Mouse (Mus musculus): ENCODE results near the gene Stap2.

The Stap2 gene

DNA sequence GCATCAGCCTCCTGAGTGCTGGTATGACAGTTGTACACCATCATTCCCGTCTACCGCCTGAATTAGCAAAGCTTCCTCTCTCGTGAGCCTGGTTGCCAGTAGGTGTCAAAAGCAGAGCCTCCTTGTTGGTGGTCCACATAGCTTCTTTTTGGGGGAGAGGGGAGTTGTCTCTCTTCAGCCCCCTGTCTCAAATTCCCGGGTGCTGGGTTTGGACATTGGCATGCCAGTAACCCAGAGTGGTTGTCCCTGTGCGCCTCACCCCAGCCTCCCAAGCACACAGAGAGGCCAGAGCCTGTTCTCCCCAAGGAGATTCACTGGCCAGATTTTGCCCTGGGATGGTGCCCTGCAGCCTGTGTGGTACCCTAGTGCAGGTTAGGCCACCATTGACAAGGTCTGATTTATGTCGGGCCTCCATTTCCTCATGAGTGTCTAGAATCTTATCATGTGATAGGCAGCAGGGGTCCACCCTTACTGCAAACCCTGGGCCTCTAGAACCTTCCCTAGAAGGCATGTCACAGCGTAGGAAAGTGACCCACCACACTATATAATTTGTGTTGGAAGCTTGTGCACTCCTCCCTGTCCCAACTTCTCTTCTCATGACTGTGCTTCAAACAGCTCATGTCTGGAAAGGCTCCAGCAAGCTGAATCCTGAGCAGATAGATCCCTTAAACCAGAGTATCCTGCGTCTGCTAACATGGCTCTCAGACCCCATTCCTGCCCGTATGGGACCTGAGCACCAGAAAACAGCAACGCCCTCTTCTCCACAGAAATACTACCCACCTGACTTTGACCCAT, 45.2 kb downstream of the Stap2 start:
- no peak for DNase-seq (ENCODE audit: extremely low read depth, low read depth, low spot score)

- peak; percentile 67 for DNase-seq (ENCODE audit: extremely low read depth, low read depth, low spot score)
These were observed 46.3 kb downstream of the Stap2 start, which contains the start of gene Yju2 for GRCm38 (mm10) chr17:55958918-55959728. Gene Yju2 (plus strand): TSS chr17:55959099.

DNA sequence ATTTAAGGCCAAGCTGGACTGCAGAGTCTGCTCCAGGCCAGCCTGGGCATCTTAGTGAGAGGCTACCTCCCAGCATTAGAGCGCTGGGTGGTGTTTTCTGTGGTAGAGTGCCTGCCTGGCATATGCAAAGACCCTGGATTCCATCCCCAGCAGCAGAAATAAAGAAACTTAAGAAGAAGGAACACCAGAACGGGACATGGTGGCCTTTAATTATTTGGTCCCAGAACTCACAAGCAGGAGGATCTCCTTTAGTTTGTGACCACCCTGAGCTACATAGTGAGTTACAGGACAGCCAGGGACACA, 46.8 kb downstream of the Stap2 start:
- no peak for DNase-seq (ENCODE audit: extremely low read depth, low read depth, low spot score)

DNA sequence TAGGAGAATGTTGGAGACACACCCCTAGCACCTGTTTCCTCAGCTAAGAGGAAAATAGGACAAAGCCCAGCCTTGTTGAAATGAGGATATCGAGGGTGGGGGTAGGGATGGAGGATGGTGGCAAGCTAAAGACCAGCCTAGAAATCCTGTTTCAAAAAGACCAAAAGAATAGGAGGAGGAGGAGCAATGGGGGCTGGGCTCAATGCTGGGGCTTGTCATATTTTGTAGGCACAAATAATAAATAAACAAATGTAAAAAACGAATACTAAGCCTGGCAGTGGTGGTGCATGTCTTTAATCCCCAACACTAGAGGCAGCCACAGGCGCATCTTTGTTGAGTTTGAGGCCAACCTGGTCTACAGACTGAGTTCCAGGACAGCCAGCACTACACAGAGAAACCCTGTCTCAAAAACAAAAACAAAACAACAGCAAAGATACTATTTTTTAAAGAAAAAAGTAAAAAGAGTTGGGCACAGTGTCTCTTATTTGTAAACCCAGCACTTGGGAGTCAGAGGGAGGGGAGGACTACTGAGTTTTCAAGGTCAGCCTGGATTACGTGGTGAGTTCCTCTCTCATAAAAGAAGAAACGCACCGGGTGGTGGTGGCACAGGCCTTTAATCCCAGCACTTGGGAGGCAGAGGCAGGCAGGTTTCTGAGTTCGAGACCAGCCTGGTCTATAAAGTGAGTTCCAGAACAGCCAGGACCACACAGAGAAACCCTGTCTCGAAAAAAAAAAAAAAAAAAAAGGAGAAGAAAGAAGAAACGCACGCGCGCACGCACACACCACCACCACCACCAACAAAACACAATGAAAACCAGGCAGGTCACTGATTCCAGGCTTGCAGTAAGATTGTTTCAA, 47.4 kb downstream of the Stap2 start:
- DNase-seq (ENCODE audit: extremely low read depth, low read depth, low spot score), result no peak

GRCm38 (mm10) chr17:55957168-55957567, 48.2 kb downstream of the Stap2 start:
- no peak for DNase-seq (ENCODE audit: extremely low read depth, low read depth, low spot score)

DNA sequence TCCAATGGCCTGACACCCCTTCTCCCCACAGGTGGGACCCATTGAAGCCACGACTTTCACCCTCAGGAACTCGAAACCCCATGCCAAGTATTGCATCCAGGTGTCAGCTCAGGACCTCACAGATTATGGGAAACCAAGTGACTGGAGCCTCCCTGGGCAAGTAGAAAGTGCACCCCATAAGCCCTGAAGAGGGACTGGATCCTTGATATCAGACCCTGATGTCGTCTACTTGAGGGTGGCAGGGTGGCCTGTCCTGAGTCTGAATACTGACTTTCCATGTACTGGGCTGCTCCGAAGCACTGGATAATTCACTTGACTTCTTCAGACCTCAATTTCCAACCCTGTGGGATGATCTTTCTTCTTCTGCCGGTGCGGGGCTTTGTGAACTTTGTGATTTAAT, 48.8 kb downstream of the Stap2 start:
- DNase-seq (ENCODE audit: extremely low read depth, low read depth, low spot score), result no peak

DNA sequence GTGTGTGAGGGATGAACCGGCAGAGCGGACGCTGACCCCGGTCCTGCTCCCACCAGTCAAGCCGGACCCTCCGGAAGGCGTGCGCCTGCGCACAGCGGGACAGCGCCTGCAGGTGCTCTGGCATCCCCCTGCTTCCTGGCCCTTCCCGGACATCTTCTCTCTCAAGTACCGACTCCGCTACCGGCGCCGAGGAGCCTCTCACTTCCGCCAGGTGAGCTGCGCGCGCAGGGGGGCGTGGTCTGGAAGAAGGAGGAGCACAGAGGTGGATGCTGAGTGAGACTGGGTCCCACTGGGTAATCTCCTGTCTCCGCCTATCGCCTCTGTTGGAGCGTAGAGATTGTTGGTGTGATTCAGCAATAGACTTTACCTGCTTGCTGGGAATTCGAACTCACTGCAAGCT, 49.3 kb downstream of the Stap2 start:
- no peak for DNase-seq (ENCODE audit: extremely low read depth, low read depth, low spot score)

DNA sequence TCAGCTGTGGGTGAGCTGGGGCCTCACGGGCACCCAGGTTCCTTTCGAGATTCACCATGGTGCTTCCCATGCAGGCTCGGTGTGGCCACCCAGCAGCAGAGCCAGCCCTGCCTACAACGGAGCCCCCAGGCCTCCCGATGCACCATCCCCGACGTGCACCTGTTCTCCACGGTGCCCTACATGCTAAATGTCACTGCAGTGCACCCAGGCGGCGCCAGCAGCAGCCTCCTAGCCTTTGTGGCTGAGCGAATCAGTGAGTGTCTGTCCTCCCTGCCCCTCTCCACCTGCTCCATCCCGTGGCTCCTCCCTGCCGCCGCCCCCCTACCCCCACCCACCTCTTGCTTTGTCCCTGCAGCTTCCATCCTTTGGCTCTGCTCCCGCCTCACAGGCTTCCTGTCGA, 51.2 kb downstream of the Stap2 start:
- no peak for DNase-seq (ENCODE audit: extremely low read depth, low read depth, low spot score)

GRCm38 (mm10) chr17:55953751-55954150, 51.6 kb downstream of the Stap2 start:
- DNase-seq (ENCODE audit: extremely low read depth, low read depth, low spot score), result no peak

DNA sequence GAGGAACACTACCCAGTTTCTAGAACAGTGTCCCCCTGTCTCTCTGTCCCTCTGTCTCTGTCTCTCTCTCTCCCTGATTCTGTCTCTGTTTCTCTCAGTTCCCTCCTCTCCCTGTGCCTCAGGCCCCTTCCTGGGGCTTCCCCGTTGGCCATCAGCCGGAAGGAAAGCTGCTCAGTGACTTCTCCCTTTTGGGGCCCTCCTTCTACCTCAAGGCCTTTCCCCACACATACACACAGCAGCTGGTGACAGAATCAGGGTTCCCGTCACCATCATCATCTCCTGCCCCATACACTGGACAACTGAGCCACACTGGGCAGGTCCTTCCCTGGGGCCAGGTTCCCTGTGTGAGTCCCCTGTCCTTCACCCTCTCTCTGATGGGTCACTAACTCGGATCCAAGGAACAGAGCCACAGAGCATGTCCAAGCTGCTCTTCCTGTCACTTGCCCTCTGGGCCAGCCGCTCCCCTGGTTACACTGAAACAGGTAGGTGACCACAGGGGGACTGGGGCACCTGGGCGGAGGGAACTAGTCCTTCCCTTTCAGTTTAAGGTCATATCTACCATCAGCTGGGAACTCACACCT, 52.8 kb downstream of the Stap2 start, which contains the start of gene Ebi3:
TSS of gene Ebi3 (plus strand) at position 194 of the 581 bp plus-strand sequence.
- DNase-seq (ENCODE audit: extremely low read depth, low read depth, low spot score), result no peak

DNA sequence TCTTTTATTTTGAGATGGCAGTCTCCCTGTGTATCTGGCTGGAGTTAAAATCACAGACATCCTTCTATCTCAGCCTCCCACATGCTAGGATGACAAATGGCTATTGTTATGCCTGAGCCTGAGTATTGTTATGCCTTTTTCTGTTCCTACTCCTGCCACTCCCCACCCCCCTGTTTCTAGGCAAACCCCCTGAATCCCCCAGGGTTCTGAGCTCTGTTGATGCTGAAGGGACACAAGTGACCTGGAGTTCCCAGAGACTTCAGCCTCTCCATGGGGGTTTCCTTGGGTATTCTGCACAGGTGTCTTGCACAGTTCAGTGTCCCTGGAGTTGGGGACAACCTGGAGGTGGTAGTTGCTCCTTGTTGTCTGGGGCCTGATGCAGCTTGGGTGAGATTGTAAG, 53.3 kb downstream of the Stap2 start:
- DNase-seq (ENCODE audit: extremely low read depth, low read depth, low spot score), result no peak

- no peak for DNase-seq (ENCODE audit: extremely low read depth, low read depth, low spot score)
These were observed 54.8 kb downstream of the Stap2 start for GRCm38 (mm10) chr17:55950601-55951000.

DNA sequence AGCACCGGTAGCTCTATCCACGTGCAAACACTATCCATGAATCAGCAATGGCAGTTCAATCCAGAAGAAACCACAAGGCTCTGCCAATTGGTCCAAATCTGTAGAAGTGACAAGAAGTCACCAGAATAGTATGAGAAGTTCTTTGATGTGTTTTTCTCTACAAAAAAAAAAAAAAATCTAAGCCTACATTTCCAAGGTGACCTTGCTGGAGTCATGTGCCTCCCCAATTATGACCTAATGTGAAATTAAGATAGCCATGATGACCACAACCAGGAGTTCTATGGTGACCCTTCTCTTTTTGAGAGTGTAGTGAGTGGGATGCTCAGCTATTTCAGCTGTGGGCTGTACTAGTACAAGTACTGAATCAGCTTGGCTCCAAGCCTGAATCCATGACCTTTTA, 56.0 kb downstream of the Stap2 start, which contains the start of gene Zfp119b:
TSS of gene Zfp119b (minus strand) at position 101 of the 400 bp plus-strand sequence.
- DNase-seq (ENCODE audit: extremely low read depth, low read depth, low spot score), result no peak

DNA sequence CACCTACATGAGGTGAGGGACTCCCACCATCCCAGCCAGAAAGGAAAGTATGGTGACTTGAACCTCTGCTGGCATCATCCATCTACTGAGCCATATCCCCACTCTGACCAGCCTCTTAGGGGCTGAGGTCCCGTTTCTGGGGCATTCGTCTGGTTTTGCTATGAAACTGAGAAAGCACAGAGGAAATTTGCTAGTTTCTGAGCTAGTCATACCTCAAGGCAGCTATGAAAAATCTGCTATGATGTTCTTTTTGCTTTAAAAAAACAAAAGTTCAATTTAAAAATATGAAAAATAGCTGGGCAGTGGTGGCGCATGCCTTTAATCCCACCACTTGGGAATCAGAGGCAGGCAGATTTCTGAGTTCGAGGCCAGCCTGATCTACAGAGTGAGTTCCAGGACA, 56.7 kb downstream of the Stap2 start:
- DNase-seq (ENCODE audit: extremely low read depth, low read depth, low spot score), result no peak
